Mouse (Mus musculus) C2C12 (cell line): ENCODE data around the gene Spi1.

ENCODE experiments used
- CEBPB ChIP-seq: IDR thresholded peaks from one replicate; pipeline ENCODE4 v1.6.1; 2011; ENCODE audit warnings: low read depth, mild to moderate bottlenecking, control low read depth, moderate library complexity
- CTCF ChIP-seq: IDR thresholded peaks from one replicate; pipeline ENCODE4 v1.5.1; 2011; ENCODE audit not compliant: control insufficient read depth, insufficient read depth, insufficient read length
- MAX ChIP-seq: IDR thresholded peaks from one replicate; pipeline ENCODE4 v1.6.1; 2011; ENCODE audit warnings: mild to moderate bottlenecking, control low read depth
- MYOD1 ChIP-seq: IDR thresholded peaks from one replicate; pipeline ENCODE4 v1.6.1; 2011; ENCODE audit warnings: low read depth; ENCODE audit not compliant: control insufficient read depth, insufficient read length
- MYOG ChIP-seq: IDR thresholded peaks from one replicate; pipeline ENCODE4 v1.6.1; 2011; ENCODE audit not compliant: control insufficient read depth, insufficient read length; ENCODE audit errors: extremely low read depth
- USF1 ChIP-seq: IDR thresholded peaks from one replicate; pipeline ENCODE4 v1.6.1; 2011; ENCODE audit warnings: low read depth, mild to moderate bottlenecking, control low read depth, moderate library complexity

DNA sequence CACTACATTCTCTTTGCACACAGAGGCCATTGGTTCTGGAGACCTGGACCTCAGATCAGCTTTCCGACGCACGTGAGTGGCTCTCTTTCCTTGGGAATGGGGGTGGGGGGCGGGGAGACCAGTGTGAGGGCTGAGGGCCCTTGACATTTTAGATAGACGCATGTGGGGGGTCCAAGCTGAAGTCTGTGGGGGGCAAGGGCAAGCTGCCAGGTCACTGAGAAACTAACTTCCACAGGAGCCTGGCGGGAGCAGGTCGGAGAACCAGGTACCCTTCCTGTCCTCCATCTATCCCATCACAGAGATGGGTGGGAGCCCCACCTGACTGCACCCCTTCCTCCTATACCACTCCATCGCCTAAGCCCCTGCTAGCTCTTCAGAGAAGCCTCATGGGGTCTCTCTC lies 39.3 kb downstream of the Spi1 start:
- TF ChIP-seq CTCF (no peak), MAX (no peak), MYOG (no peak), CEBPB (no peak), USF1 (no peak), MYOD1 (no peak)
